Mouse (Mus musculus) c-Kit-positive CD71-negative TER-119-negative erythroid progenitor cells, embryonic 14.5 days (primary cell): ENCODE measurements around the gene Atp13a2.

Experiments
- DNase-seq: peaks from one replicate; pipeline ENCODE4 v3.0.0-alpha.2; 2013; ENCODE audit warnings: low read depth

Atp13a2 gene

DNA sequence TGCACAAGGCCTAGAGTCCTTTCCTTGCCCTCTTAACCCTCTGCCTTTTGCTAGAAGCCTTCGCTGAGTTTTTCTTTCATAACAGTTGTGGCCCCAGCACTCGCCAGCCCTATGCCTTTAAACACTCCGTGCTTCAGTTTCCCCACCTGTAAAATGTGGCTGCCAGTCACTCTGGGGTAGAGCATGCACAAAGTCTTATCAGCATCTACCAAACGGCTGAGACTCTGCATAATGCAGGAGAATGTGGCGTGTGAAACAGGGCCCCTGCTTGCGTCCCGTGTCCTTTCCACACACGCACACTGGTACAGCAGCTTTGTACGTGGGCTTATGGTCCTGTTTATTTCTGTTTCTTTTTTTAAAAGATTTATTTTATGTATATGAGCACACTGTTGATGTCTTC lies 10.1 kb downstream of the Atp13a2 start:
- DNase-seq, result no peak

- DNase-seq, result no peak
Measured at GRCm38 (mm10) chr4:141005983-141006382, 19.3 kb downstream of the Atp13a2 start.

DNA sequence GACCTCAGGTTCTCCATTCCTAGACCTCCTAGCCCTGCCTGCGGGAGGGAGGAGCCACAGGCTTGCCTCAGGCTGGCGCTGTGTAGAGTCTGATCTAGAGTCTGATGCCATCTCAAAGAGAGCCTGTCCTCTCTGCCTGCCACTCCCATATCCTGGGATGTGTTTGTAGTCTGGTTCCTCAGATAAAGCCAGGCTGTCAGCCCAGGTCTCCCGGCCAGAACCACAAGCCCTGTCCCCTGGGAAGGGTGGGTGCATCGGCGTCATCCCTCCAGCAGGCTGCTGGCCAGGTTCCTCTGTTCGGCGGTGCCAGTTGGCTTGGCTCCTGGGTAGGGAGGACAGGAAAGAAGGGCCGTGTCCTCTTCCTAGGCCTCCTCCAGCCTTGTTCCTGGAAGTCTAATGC lies 21.4 kb downstream of the Atp13a2 start:
- DNase-seq, result no peak

DNA sequence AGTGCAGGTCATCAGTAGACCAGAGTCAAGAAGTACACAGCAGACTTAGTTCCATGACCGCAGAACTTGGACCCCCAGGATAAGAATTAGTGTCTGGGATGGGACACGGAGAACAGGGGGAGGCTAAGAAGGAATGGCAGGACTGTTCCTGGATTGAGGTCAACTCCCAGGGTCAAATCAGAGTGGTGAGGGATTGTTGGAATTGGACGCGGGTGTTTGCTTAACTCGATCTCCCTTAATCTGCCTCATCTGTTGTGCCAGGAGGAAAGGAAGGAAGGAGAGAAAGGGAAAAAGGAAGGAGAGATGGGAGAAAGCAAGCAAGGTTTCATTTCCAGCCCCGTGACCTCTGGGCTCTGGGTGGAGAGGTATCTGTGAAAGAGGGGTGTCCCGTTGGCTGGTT lies 23.4 kb downstream of the Atp13a2 start, which contains the start of gene Mfap2:
Gene Mfap2, plus strand, starts transcription at position 301 of the 400 bp plus-strand sequence.
- DNase-seq, result no peak

- no peak for DNase-seq
Measured at GRCm38 (mm10) chr4:141010526-141010925, 23.9 kb downstream of the Atp13a2 start.

DNA sequence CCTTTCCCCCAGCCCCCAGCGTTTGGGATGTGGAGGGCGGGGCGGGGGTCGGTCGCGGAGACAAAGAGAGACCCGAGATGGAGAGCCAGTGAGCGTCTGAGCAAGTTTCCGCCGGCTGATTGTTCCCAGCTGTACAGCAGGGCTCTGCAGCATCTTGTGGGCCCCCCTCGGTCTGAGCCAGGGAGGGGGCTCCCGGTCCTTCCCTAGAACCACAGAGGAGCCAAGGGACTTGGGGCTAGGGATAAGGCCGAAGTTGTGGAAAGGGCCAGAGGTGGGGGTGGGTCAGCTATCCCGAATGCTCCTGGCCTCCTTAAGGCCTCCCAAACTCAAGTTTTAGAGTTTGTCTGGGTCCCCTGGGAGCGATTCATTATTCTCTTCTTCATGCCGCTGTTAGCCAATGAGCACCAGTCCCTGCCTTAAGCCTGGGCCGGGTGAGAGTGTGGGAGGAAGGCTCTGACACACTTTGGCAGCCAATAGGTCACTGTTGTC lies 24.3 kb downstream of the Atp13a2 start:
- no peak for DNase-seq

DNA sequence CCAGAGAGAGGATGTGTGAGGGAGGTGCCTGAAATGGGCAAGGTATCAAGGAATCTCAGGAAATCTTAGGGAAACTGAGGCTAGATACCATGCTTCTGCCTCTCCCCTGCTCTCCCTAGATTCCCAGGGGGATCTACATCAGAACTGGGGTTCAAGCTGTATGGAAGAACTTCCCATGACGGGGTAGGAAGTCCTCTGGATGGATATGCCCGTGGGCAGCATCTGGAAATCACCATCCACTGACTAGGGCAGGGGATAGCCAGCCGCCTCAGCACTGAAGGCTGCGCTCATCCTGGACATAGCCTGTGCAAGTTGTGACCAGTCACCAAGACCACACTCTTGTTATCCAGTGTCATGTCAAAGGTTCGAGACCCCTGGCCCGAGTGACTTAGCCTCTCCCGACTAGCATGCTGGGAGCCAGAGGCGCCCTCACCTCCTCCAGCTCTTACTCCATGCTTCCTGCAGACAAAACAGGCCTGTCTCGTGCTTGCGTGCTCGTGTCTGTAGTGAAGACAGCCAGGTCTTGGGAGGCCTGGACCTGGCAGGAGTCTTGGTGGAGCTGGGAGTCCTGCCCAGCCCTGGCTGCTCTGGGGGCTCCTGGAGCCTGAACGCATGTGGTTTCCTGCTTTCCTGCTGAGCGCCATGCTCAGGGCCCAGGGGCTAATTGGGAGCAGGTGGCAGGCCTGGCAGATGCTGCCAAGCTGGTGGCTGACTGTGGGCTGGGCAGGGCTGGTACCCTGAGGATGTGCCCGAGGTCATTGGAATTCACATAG lies 25.1 kb downstream of the Atp13a2 start:
- no peak for DNase-seq

GRCm38 (mm10) chr4:141012558-141012957 lies 25.9 kb downstream of the Atp13a2 start:
- DNase-seq, result no peak

- DNase-seq, result no peak
Measured at GRCm38 (mm10) chr4:141014114-141014513, 27.4 kb downstream of the Atp13a2 start.

DNA sequence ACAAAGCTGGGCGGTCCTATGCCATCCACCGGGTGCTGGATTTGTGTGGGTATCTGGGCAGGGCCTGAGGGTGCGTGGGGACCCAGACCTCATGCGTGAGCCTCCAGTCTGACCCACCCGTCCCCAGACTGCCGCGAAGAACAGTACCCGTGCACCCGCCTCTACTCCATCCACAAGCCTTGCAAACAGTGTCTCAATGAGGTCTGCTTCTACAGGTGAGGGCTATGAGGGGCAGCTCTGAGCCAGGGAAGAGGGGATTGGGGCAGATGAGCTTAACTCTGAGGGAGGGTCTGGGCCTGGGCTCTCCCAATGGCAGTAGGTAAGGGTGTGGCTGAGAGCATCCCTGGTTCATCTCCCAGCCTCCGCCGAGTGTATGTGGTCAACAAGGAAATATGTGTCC lies 28.2 kb downstream of the Atp13a2 start:
- no peak for DNase-seq

DNA sequence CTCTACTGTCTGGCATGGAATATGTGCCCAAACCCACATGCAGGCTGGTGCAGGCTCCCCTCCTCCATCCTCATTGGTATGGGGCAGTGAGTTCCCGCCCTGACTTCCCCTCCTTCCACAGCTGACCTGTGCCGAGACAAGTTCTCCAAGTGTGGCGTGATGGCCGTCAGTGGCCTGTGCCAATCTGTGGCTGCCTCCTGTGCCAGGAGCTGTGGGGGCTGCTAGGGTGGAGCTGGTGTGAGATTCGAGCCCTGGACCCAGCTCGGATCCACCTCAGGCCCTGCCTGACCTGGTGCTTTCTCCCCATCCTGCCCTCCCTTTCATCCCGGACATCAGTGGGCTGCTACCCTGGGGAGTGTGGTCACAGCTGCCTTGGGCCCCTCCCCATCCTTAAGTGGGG lies 28.7 kb downstream of the Atp13a2 start:
- no peak for DNase-seq

- DNase-seq, result no peak
Measured at GRCm38 (mm10) chr4:141016311-141016710, 29.6 kb downstream of the Atp13a2 start.

DNA sequence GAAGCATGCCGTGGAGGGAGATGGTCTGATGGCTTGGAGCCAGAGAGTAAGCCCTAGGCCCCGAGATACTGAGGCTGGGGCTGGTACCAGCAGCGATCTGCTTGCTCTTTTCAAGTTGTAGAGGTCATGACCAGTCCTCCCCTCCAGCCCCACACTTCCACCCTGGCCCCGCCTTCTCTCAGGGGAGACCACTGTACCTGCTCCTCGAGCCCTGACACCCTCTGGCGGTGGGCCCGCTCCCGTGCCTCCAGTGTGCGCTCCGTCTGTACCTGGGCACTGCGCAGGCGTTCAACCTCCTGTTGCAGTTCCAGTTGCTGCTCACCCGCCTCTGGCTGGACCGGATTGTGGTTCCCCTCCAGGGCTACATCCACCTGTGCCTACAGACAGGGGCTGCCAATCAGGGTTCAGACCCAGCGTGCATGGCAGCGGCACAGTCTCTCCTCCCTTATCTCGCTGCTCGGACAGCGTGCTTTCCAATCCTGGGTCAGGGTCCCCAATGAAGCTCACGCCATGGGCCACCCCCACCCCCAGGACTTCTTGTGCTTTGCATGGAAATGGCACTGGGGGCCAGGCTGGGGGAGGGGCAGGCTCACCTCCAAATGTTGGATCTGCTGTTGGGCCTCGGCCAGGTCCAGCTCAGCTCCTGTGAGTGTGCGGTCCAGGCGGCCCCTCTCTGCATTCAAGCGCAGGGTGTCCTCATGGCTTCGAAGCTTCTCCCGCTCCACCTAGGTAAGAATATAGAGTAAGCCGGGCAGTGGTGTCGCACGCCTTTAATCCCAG lies 31.2 kb downstream of the Atp13a2 start:
- DNase-seq, result no peak

GRCm38 (mm10) chr4:141020220-141020619 lies 33.5 kb downstream of the Atp13a2 start:
- no peak for DNase-seq

GRCm38 (mm10) chr4:141020811-141021613 lies 34.3 kb downstream of the Atp13a2 start:
- no peak for DNase-seq

DNA sequence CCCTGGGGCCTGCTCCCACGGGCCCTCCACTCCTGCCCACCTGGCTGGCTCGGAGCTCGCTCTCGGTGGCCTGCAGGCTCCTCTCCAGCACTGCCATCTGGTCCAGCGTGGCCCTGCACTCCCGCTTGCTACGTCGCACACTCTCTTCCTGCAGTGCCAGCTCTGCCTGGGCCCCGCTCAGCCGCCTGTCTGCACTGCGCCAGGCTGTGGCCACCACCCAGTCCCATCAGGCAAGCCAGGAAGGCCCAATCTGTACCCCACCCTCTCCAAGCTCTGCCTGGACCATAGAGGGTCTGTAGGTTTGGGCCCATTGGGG lies 34.9 kb downstream of the Atp13a2 start:
- DNase-seq, result no peak

DNA sequence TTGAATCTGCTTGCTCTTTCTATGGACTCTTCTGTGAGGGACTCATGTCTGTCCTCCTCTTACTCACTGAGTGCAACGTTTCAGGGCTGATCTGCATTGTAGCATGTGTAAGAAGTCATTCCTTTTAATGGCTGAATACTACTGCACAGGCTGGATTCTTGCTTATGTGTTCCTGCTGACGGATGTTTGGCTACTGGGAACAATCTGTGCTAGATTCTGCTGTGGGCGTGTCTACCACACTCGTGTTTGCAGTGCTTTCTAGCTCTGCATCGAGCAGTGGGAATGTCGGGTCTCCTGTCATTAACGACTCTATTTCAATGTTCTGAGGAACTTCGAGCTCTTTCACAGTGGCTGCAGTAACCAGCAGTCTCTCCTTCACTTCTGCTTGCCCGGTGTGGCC lies 37.4 kb downstream of the Atp13a2 start:
- no peak for DNase-seq

GRCm38 (mm10) chr4:141024992-141025391 lies 38.3 kb downstream of the Atp13a2 start:
- DNase-seq, result no peak

GRCm38 (mm10) chr4:141030541-141031206 lies 44.0 kb downstream of the Atp13a2 start:
- DNase-seq, result no peak

DNA sequence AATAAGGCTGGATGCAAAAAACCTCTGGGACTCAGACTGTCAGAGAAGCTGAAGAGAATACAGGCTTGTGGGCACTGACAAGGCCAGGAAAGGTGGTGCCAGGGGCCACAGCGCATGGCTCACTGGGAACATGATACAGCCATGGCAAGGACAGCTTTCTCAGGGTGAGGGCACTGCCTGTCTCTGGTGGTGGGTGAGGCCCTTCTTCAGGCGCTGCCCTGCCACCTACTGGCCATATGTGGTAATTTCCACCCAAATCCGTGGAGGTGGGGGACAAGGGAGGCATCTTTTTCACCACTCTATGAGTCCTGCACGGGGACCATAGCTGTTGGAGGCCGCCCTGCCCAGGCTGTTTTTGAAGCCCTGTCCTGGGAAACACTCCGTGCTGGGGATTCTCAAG lies 45.1 kb downstream of the Atp13a2 start:
- DNase-seq, result peak; percentile 73

- no peak for DNase-seq
Measured at GRCm38 (mm10) chr4:141033606-141034549, 47.2 kb downstream of the Atp13a2 start.
